Mouse (Mus musculus): ENCODE data around the gene Atp10a. TPM values are rescaled to one million over a fixed set of nuclear protein-coding genes. Genes with fewer than 3 reads are reported as not detected.
"Not testable (repeated sequence)": the region's sequence is repeated elsewhere in the genome, so short reads cannot be mapped to it uniquely, and the experiment has no call there.

Atp10a gene
- polyA plus RNA-seq, 1 experiment from 2014 or later = 4.1 TPM

DNA sequence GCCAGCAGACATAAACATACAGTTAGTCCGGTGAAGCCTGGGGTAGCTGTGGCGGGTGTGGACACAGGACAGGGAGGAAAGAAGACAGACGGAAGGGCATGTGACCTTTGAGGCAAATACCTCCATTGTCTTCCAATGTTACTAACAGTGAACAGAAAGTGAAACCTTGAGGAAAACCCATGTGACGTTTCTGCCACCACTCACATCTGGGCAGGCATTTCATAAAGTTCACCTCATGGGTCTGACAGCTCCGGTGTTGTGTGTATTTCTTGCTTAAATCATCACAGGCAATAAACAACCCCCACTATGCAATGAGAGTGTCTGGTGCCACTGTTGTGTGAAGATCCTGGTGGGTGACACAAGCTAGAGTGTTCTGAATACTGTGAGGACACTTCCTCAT is 173.1 kb downstream of the Atp10a start:
- no peak for ATAC-seq (replicated peaks; ENCODE audit: low FRiP score)
- H3K4me2 ChIP-seq = no peak overlapping the region
- no peaks in the 10 kb centered on the region for H3K9me3 ChIP-seq (replicated peaks)
- no peak overlapping the region for H3K27ac ChIP-seq
- H3K4me1 ChIP-seq = no peaks in the 10 kb centered on the region
- H3K36me3 ChIP-seq = peaks cover 23% of the 10 kb centered on the region; the same call in 1 of the 2 replicates
- H3K4me3 ChIP-seq (replicated peaks) = no peak overlapping the region
- H3K27me3 ChIP-seq = no peaks in the 10 kb centered on the region
- H3K9ac ChIP-seq = no peak overlapping the region
- WGBS = 78% methylated on average over 5 of the region's 5 CpGs

DNA sequence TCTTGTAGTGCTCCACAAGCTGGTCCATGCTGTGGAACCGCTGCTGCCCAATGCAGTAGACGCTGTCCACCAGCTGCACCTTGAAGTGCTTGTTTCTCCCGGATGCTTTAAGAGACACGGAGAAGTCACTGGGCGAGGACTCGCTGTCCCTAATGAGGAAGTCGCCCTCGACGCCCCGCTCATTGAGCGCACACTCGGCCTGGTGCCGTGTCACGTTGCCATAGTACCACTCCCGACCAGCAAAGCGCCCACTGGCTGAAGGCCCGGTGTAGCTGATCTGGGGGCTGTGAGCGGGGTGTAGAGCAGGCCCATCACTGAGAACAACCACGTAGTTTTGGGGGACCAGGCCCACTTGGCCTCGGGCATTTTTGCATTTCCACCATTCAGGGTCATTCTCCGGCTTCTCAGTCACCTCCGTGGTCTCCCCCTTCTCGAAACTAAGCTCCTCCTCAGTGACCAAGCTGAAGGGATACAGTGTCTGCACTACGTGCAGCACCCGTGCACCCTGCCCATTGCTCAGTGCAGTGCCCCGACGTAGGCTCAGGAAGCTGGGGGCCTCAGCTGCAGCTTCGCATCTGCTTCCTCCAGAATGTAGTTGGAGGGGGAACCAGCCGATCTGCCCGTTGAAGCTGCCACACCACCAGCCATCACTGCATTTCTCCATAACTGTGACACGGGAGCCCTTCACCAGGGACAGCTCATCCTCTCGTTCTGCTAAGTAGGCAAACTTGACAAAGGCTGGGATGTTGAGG is 181.1 kb downstream of the Atp10a start:
- H3K4me3 ChIP-seq (replicated peaks); H3K9ac ChIP-seq; H3K27ac ChIP-seq; H3K4me2 ChIP-seq; H3K9me3 ChIP-seq (replicated peaks); ATAC-seq (replicated peaks; ENCODE audit: low FRiP score); H3K36me3 ChIP-seq; H3K4me1 ChIP-seq; H3K27me3 ChIP-seq: not testable (repeated sequence)
- 90% methylated on average over 32 of the region's 32 CpGs for WGBS

DNA sequence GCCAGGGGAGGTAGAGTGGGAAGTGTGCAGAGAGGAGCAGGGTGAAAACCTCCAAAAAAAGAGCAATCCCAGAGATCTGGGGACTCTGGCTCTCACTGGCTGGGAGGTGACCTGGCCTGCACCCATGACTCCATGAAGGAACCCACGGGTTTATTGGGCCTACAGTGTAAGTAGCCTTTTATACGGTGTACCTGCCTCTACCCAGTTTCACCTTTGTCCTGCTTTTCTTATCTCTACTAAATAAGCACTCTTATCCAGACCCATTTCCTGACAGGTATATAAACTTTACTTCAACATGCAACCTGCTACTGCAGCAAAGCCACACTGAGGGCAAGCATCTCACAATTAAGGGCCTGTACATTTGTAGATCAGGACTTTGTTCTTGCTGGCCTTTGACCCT is 184.4 kb downstream of the Atp10a start:
- 80% methylated on average over 2 of the region's 2 CpGs for WGBS
- no peak for ATAC-seq (replicated peaks; ENCODE audit: low FRiP score)
- no peaks in the 10 kb centered on the region for H3K27me3 ChIP-seq
- H3K9me3 ChIP-seq (replicated peaks) = no peaks in the 10 kb centered on the region
- no peak overlapping the region for H3K4me3 ChIP-seq (replicated peaks)
- peaks cover 25% of the 10 kb centered on the region for H3K4me1 ChIP-seq
- H3K36me3 ChIP-seq = no peaks in the 10 kb centered on the region
- H3K27ac ChIP-seq = no peak overlapping the region
- H3K9ac ChIP-seq = no peak overlapping the region
- no peak overlapping the region for H3K4me2 ChIP-seq

DNA sequence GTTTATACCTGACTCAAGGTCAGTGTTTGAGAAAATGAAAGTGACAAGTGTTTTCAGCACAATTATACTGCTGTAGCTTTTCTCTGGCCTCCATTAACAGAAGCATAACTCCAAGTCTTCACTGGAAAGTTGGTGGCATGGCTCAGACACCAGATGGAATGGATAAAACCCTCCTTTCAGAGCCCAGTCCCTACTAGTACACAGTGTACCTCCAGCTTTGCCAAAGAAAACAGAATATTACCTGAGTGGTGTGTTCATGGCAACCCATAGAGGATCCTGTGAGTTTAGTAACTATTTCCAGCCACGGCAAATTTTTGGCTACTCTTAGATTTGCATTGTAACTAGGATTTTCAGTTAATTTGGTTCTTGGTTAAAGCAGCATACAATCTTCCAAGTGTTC is 185.1 kb downstream of the Atp10a start:
- no peak overlapping the region for H3K4me2 ChIP-seq
- no peak overlapping the region for H3K27ac ChIP-seq
- no peak overlapping the region for H3K9ac ChIP-seq
- H3K4me1 ChIP-seq = peaks cover 25% of the 10 kb centered on the region
- no peaks in the 10 kb centered on the region for H3K27me3 ChIP-seq
- no peaks in the 10 kb centered on the region for H3K36me3 ChIP-seq
- no peaks in the 10 kb centered on the region for H3K9me3 ChIP-seq (replicated peaks)
- H3K4me3 ChIP-seq (replicated peaks) = no peak overlapping the region
- 74% methylated on average over 1 of the region's 1 CpGs for WGBS
- no peak for ATAC-seq (replicated peaks; ENCODE audit: low FRiP score)

DNA sequence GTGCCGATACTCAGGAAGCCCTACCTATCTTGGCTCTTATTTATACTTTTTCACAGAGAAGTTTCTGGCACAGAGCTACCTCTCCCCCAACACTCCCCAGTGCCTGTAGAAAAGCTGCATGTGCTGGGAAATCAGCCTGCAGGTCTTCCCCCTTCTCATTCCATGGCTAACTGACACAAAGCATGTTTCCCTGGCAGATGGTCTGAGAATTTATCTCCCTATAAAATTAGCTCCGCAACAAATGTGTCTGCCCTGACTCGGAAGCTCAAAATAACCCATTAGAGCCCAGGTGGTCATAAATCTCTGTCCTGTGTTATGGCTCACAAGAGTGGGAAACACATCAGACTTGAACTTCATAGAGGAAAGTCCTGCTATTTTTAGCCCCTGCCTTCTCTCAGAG is 186.9 kb downstream of the Atp10a start:
- no peak overlapping the region for H3K4me2 ChIP-seq
- WGBS = 14% methylated on average over 3 of the region's 3 CpGs
- peak; percentile 50 for ATAC-seq (replicated peaks; ENCODE audit: low FRiP score)

DNA sequence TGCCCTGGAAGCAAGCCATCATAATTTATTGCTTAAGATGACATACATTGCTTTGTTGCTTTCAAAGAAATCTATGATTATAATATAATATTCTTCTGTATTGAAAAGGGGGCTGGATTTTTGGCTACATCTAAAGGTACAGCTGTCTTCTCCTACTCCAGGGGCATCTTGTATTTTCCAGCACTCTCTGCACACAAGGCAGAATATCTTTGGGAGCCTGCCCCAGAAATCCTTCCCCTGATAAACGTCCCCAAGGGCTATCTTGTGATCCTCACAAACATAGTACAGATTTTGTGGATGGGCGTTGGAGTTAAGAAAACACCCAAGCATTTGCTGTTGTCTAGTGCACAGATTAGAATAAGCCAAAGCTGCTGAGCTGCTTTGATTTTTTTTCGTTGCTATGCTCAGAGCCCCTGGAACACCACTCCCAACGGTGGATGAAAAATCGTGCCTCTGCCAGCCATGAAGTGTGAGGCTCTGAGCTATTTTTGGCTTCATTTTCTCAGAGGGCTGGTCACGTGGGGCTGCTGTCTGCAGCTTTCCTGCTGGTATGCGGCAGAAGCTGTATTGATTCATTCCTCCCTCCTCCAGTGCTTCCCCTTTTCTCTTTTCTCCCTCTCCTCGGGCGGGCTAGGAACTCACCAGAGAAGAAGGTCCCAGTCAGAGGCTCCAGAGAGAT is 187.9 kb downstream of the Atp10a start:
- WGBS = 3% methylated on average over 9 of the region's 9 CpGs
- Histone ChIP-seq H3K9me3 (replicated peaks) (no peaks in the 10 kb centered on the region), H3K4me1 (peaks cover 25% of the 10 kb centered on the region), H3K9ac (no peak overlapping the region), H3K36me3 (no peaks in the 10 kb centered on the region), H3K27ac (peak overlapping the region; percentile 64), H3K27me3 (no peaks in the 10 kb centered on the region), H3K4me3 (replicated peaks) (no peak overlapping the region), H3K4me2 (peak overlapping the region; percentile 44)
- ATAC-seq (replicated peaks; ENCODE audit: low FRiP score) = peak; percentile 89

More for the DNA sequence above, 186.9 kb downstream of the Atp10a start:
- Histone ChIP-seq H3K4me3 (replicated peaks) (no peak overlapping the region), H3K9ac (no peak overlapping the region), H3K4me1 (peaks cover 25% of the 10 kb centered on the region), H3K27ac (peak overlapping the region; percentile 74), H3K9me3 (replicated peaks) (no peaks in the 10 kb centered on the region), H3K36me3 (no peaks in the 10 kb centered on the region), H3K27me3 (no peaks in the 10 kb centered on the region)

DNA sequence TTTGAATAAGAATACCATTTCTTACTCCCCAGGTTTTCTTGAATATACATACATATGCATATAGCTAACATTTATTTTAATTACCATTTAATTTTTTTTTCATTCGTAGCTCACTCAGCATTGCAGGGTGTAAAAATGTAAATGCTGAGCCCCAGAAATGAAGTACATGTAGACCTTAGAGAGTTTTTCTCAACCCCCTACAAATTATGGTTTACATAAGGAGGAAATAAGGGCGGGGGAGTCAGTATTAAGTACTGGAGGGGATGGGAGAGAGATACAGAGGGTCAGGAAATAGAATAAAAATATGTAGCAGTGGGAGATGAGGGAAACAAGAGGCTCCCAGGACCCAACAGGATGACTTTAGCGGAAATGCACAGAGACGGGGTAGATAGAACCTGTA is 188.5 kb downstream of the Atp10a start:
- peaks cover 25% of the 10 kb centered on the region for H3K4me1 ChIP-seq
- H3K9me3 ChIP-seq (replicated peaks) = no peaks in the 10 kb centered on the region
- H3K9ac ChIP-seq = no peak overlapping the region
- no peaks in the 10 kb centered on the region for H3K27me3 ChIP-seq
- 0 out of 2 replicates have a peak, but pooled peaks have one; percentile 12 for ATAC-seq (replicated peaks; ENCODE audit: low FRiP score)
- no peak overlapping the region for H3K4me3 ChIP-seq (replicated peaks)
- WGBS = 42% methylated on average over 4 of the region's 4 CpGs
- peak overlapping the region; percentile 64 for H3K27ac ChIP-seq
- peak overlapping the region; percentile 44 for H3K4me2 ChIP-seq
- H3K36me3 ChIP-seq = no peaks in the 10 kb centered on the region

DNA sequence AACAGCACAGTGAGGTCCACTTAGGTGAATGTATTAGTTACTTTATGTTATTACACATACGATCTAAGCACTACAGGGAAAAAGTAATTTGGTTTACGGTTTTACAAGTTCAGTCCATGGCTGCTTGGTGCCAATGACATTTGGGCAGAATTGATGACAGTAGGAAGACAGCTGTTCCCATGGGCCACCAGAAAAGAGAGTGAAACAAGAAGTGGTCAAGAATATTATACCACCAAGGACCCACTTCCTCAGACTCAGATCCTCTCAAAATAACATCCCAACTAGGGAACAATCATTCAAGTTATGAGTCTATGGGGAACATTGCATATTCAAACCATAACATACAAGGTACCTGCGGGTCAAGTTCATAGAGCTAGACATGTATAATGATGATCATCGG is 203.0 kb downstream of the Atp10a start:
- WGBS = 92% methylated on average over 4 of the region's 4 CpGs
- Histone ChIP-seq H3K36me3 (no peaks in the 10 kb centered on the region), H3K4me2 (no peak overlapping the region), H3K9ac (no peak overlapping the region), H3K27ac (no peak overlapping the region), H3K27me3 (no peaks in the 10 kb centered on the region), H3K9me3 (replicated peaks) (no peaks in the 10 kb centered on the region), H3K4me3 (replicated peaks) (no peak overlapping the region), H3K4me1 (no peaks in the 10 kb centered on the region)
- ATAC-seq (replicated peaks; ENCODE audit: low FRiP score) = no peak

DNA sequence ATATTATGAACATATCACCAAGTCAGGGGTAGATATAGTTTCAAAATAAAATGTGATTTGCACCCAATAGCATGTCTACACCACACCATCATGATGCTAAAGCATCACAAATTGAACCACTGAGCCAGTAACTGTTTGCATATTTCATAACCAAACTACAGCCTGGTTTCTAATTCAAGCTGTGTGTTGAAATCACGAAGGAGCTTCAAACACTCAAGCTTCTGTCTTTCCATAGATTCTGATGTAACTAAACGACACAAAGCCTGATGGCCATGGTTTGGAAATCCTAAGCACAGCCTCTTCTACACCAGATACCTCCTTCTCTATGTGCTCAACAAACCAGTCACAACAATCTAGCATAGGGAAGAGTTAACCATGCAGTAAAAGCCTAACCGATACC is 207.2 kb downstream of the Atp10a start:
- Histone ChIP-seq H3K9me3 (replicated peaks) (no peaks in the 10 kb centered on the region), H3K4me1 (no peaks in the 10 kb centered on the region), H3K36me3 (no peaks in the 10 kb centered on the region), H3K9ac (no peak overlapping the region), H3K27ac (no peak overlapping the region), H3K27me3 (no peaks in the 10 kb centered on the region), H3K4me2 (no peak overlapping the region), H3K4me3 (replicated peaks) (no peak overlapping the region)
- ATAC-seq (replicated peaks; ENCODE audit: low FRiP score) = no peak
- 89% methylated on average over 3 of the region's 3 CpGs for WGBS

DNA sequence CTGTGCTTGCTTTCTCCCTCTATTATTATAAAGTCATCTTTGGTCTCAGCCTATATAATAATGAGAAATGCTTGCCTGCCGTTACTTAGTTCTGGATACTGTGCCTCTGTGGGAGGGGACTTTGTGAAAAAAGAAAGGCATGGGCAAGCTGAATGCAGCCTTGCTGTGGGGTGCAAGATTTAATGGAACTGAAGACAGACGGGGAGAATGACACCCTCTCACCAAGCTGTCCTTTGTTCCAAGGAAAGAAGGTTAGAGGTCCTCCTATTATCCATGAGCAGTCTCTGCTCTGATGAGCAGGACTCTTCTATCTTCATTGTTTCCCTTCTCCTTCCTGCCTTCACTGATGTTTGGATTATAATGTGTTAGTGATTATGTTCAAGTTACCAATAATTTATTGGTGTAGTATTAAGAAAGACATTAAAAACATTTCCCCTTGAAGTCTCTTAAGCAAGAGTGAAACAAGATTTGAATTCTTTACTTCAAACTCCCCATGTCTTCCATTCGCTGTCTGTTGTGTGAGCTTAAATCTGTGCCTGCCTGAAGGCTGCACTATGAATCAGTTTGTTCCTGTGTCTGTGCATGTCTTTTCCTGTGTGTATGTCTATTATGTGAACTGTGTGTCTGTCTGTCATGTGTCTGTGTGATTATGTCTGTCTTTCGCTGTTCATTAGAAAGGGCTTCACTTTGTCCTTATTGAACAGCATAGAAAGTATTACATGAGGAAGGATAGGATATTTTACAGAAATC is 211.1 kb downstream of the Atp10a start:
- H3K27ac ChIP-seq = no peak overlapping the region
- no peaks in the 10 kb centered on the region for H3K36me3 ChIP-seq
- H3K9ac ChIP-seq = no peak overlapping the region
- no peak for ATAC-seq (replicated peaks; ENCODE audit: low FRiP score)
- H3K4me2 ChIP-seq = no peak overlapping the region
- no peaks in the 10 kb centered on the region for H3K4me1 ChIP-seq
- H3K4me3 ChIP-seq (replicated peaks) = no peak overlapping the region
- no peaks in the 10 kb centered on the region for H3K9me3 ChIP-seq (replicated peaks)
- no peaks in the 10 kb centered on the region for H3K27me3 ChIP-seq
- 63% methylated on average over 4 of the region's 4 CpGs for WGBS

DNA sequence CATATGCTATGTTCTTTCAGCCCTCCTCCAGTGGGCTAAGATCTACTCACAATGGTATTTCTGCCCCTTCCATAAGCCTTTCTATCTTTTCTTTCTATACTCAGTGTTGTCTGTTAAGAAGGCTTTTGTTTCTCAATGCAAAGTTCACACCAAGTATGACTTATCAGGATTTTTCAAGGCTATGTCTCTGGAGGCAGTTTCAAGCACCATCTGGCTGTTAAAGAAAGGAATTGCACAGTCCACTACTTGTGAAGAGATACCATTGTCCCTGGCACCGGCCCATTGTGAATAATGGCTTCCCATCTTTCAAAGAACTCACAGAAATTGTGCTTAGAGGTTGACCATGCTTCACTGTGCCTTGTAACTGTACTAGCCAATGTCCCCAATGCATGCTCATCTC is 214.7 kb downstream of the Atp10a start:
- no peaks in the 10 kb centered on the region for H3K36me3 ChIP-seq
- 66% methylated on average over 1 of the region's 1 CpGs for WGBS
- H3K4me2 ChIP-seq = no peak overlapping the region
- no peaks in the 10 kb centered on the region for H3K9me3 ChIP-seq (replicated peaks)
- ATAC-seq (replicated peaks; ENCODE audit: low FRiP score) = no peak
- H3K4me3 ChIP-seq (replicated peaks) = no peak overlapping the region
- H3K4me1 ChIP-seq = no peaks in the 10 kb centered on the region
- H3K27ac ChIP-seq = no peak overlapping the region
- no peak overlapping the region for H3K9ac ChIP-seq
- no peaks in the 10 kb centered on the region for H3K27me3 ChIP-seq

DNA sequence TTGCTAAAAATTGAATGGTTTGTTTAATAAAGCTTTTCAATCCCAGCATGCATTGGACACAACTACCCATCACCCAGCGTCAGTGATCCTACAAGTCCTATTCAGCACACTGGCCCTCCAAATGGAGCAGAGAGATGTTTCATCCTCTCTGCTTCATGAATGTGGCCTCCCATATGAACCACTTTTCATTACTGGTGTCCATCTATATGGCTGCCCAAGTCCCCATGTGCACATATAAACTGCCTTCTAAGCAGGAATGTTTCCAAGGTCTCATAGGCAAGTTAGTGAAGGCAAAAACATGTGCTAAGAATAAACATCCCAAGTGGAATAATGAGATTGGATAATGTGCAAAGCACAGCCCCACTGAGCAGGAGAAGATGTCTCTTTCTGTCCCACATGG is 217.7 kb downstream of the Atp10a start:
- no peaks in the 10 kb centered on the region for H3K4me1 ChIP-seq
- H3K27ac ChIP-seq = no peak overlapping the region
- ATAC-seq (replicated peaks; ENCODE audit: low FRiP score) = no peak
- H3K36me3 ChIP-seq = no peaks in the 10 kb centered on the region
- H3K9me3 ChIP-seq (replicated peaks) = no peaks in the 10 kb centered on the region
- H3K27me3 ChIP-seq = no peaks in the 10 kb centered on the region
- no peak overlapping the region for H3K4me3 ChIP-seq (replicated peaks)
- no peak overlapping the region for H3K4me2 ChIP-seq
- WGBS = 93% methylated on average over 1 of the region's 1 CpGs
- no peak overlapping the region for H3K9ac ChIP-seq
